Mouse (Mus musculus) ZHBTc4 (cell line): ENCODE results near the gene Gm21310.
"Not testable (repeated sequence)": the region's sequence is repeated elsewhere in the genome, so short reads cannot be mapped to it uniquely, and the experiment has no call there.

Source experiments
- DNase-seq: peaks from one replicate; pipeline ENCODE4 v3.0.0-alpha.2; 2011; ENCODE audit warnings: low read depth, low spot score

Gene Gm21310

GRCm38 (mm10) chrY:10147083-10147482 is at the start of gene Gm21310:
Gene Gm21310 (minus strand): TSS chrY:10147183.
- not testable (repeated sequence) for DNase-seq
